Mouse (Mus musculus): ENCODE results near the gene Siah1a. TPM values are rescaled to one million over a fixed set of nuclear protein-coding genes. Genes with fewer than 3 reads are reported as not detected.

Gene Siah1a
- polyA plus RNA-seq, 1 experiment from 2014 or later = 50.8 TPM

GRCm38 (mm10) chr8:86730860-86731259, 14.9 kb downstream of the Siah1a start:
- Histone ChIP-seq H3K9me3 (ENCODE audit: low read depth, low read length) (no peaks in the 10 kb centered on the region), H3K36me3 (ENCODE audit: insufficient read depth) (peaks cover 5% of the 10 kb centered on the region; the same call in 1 of the 2 replicates), H3K27ac (ENCODE audit: low read depth) (no peak overlapping the region), H3K4me2 (no peak overlapping the region), H3K27me3 (ENCODE audit: insufficient read depth, low read length) (no peaks in the 10 kb centered on the region), H3K4me3 (ENCODE audit: low read depth, low read length) (no peak overlapping the region), H3K4me1 (ENCODE audit: insufficient read depth) (0 out of 2 replicates have a peak, but pooled peaks cover 2% of the 10 kb centered on the region), H3K9ac (no peak overlapping the region)
- 78% methylated on average over 1 of the region's 1 CpGs for WGBS
- DNase-seq (no peak), ATAC-seq (ENCODE audit: insufficient read depth) (no peak)
- TF ChIP-seq CTCF (IDR thresholded peaks at IDR 0.05; ENCODE audit: low read depth) = no peak

- Histone ChIP-seq H3K9me3 (ENCODE audit: low read depth, low read length) (no peaks in the 10 kb centered on the region), H3K4me2 (no peak overlapping the region), H3K36me3 (ENCODE audit: insufficient read depth) (peaks cover 6% of the 10 kb centered on the region; the same call in 1 of the 2 replicates), H3K4me1 (ENCODE audit: insufficient read depth) (0 out of 2 replicates have a peak, but pooled peaks cover 2% of the 10 kb centered on the region), H3K27ac (ENCODE audit: low read depth) (no peak overlapping the region), H3K9ac (no peak overlapping the region), H3K27me3 (ENCODE audit: insufficient read depth, low read length) (no peaks in the 10 kb centered on the region), H3K4me3 (ENCODE audit: low read depth, low read length) (no peak overlapping the region)
- ATAC-seq (ENCODE audit: insufficient read depth) = no peak
- DNase-seq = no peak
- no peak for TF ChIP-seq CTCF (IDR thresholded peaks at IDR 0.05; ENCODE audit: low read depth)
- 37% methylated on average over 3 of the region's 3 CpGs for WGBS
Measured at GRCm38 (mm10) chr8:86730303-86730702, 15.4 kb downstream of the Siah1a start.

GRCm38 (mm10) chr8:86728224-86728950, 17.3 kb downstream of the Siah1a start:
- H3K4me2 ChIP-seq = no peak overlapping the region
- DNase-seq (peak; percentile 44), ATAC-seq (ENCODE audit: insufficient read depth) (peak; percentile 49; the same call in 1 of the 2 replicates)
- no peak overlapping the region for H3K4me3 ChIP-seq (ENCODE audit: low read depth, low read length)
- no peaks in the 10 kb centered on the region for H3K27me3 ChIP-seq (ENCODE audit: insufficient read depth, low read length)
- peak overlapping the region; percentile 6; the same call in 1 of the 2 replicates for H3K27ac ChIP-seq (ENCODE audit: low read depth)
- 0 out of 2 replicates have a peak, but pooled peaks cover 2% of the 10 kb centered on the region for H3K4me1 ChIP-seq (ENCODE audit: insufficient read depth)
- no peak for TF ChIP-seq CTCF (IDR thresholded peaks at IDR 0.05; ENCODE audit: low read depth)
- H3K9ac ChIP-seq = no peak overlapping the region
- no peaks in the 10 kb centered on the region for H3K9me3 ChIP-seq (ENCODE audit: low read depth, low read length)
- peaks cover 11% of the 10 kb centered on the region; the same call in 1 of the 2 replicates for H3K36me3 ChIP-seq (ENCODE audit: insufficient read depth)
- WGBS = 57% methylated on average over 19 of the region's 19 CpGs

- Histone ChIP-seq H3K27me3 (ENCODE audit: insufficient read depth, low read length) (no peaks in the 10 kb centered on the region), H3K4me3 (ENCODE audit: low read depth, low read length) (no peak overlapping the region), H3K9me3 (ENCODE audit: low read depth, low read length) (no peaks in the 10 kb centered on the region), H3K4me1 (ENCODE audit: insufficient read depth) (0 out of 2 replicates have a peak, but pooled peaks cover 2% of the 10 kb centered on the region), H3K36me3 (ENCODE audit: insufficient read depth) (peaks cover 20% of the 10 kb centered on the region), H3K27ac (ENCODE audit: low read depth) (no peak overlapping the region), H3K9ac (no peak overlapping the region), H3K4me2 (no peak overlapping the region)
- no peak for TF ChIP-seq CTCF (IDR thresholded peaks at IDR 0.05; ENCODE audit: low read depth)
- no peak for ATAC-seq (ENCODE audit: insufficient read depth)
- WGBS = 76% methylated on average over 6 of the region's 6 CpGs
- no peak for DNase-seq
Measured at GRCm38 (mm10) chr8:86726959-86727358, 18.8 kb downstream of the Siah1a start.

GRCm38 (mm10) chr8:86721490-86721889, 24.2 kb downstream of the Siah1a start:
- Histone ChIP-seq H3K9ac (no peak overlapping the region), H3K27ac (ENCODE audit: low read depth) (no peak overlapping the region), H3K27me3 (ENCODE audit: insufficient read depth, low read length) (no peaks in the 10 kb centered on the region), H3K4me1 (ENCODE audit: insufficient read depth) (no peaks in the 10 kb centered on the region), H3K36me3 (ENCODE audit: insufficient read depth) (peaks cover 36% of the 10 kb centered on the region; the same call in 1 of the 2 replicates), H3K9me3 (ENCODE audit: low read depth, low read length) (no peaks in the 10 kb centered on the region), H3K4me3 (ENCODE audit: low read depth, low read length) (no peak overlapping the region), H3K4me2 (no peak overlapping the region)
- no peak for DNase-seq
- no peak for TF ChIP-seq CTCF (IDR thresholded peaks at IDR 0.05; ENCODE audit: low read depth)
- 81% methylated on average over 2 of the region's 2 CpGs for WGBS
- no peak for ATAC-seq (ENCODE audit: insufficient read depth)

- Histone ChIP-seq H3K4me3 (ENCODE audit: low read depth, low read length) (no peak overlapping the region), H3K4me2 (no peak overlapping the region), H3K27me3 (ENCODE audit: insufficient read depth, low read length) (no peaks in the 10 kb centered on the region), H3K9ac (no peak overlapping the region), H3K27ac (ENCODE audit: low read depth) (no peak overlapping the region), H3K4me1 (ENCODE audit: insufficient read depth) (no peaks in the 10 kb centered on the region), H3K36me3 (ENCODE audit: insufficient read depth) (peaks cover 41% of the 10 kb centered on the region; the same call in 1 of the 2 replicates), H3K9me3 (ENCODE audit: low read depth, low read length) (no peaks in the 10 kb centered on the region)
- no peak for DNase-seq
- no peak for ATAC-seq (ENCODE audit: insufficient read depth)
- TF ChIP-seq CTCF (IDR thresholded peaks at IDR 0.05; ENCODE audit: low read depth) = no peak
- 89% methylated on average over 6 of the region's 6 CpGs for WGBS
Measured at GRCm38 (mm10) chr8:86720756-86721459, 24.8 kb downstream of the Siah1a start.

GRCm38 (mm10) chr8:86719368-86719767, 26.4 kb downstream of the Siah1a start:
- no peak for TF ChIP-seq CTCF (IDR thresholded peaks at IDR 0.05; ENCODE audit: low read depth)
- Histone ChIP-seq H3K27me3 (ENCODE audit: insufficient read depth, low read length) (no peaks in the 10 kb centered on the region), H3K36me3 (ENCODE audit: insufficient read depth) (peaks cover 44% of the 10 kb centered on the region; the same call in 1 of the 2 replicates), H3K9me3 (ENCODE audit: low read depth, low read length) (no peaks in the 10 kb centered on the region), H3K4me2 (no peak overlapping the region), H3K9ac (no peak overlapping the region), H3K27ac (ENCODE audit: low read depth) (no peak overlapping the region), H3K4me3 (ENCODE audit: low read depth, low read length) (no peak overlapping the region), H3K4me1 (ENCODE audit: insufficient read depth) (no peaks in the 10 kb centered on the region)
- ATAC-seq (ENCODE audit: insufficient read depth) (no peak), DNase-seq (no peak)
- WGBS = 89% methylated on average over 1 of the region's 1 CpGs
